Mouse (Mus musculus): ENCODE data around the gene Klf9.
"Not testable (repeated sequence)": the region's sequence is repeated elsewhere in the genome, so short reads cannot be mapped to it uniquely, and the experiment has no call there.

Gene Klf9

GRCm38 (mm10) chr19:23139756-23140470, 1.1 kb upstream of the Klf9 start:
- no peak for DNase-seq (ENCODE audit: low read depth, low spot score)

- DNase-seq (ENCODE audit: low read depth, low spot score): no peak
These were observed 610 bp downstream of the Klf9 start for GRCm38 (mm10) chr19:23141391-23142281.

GRCm38 (mm10) chr19:23142427-23143073, 1.5 kb downstream of the Klf9 start:
- no peak for DNase-seq (ENCODE audit: low read depth, low spot score)

GRCm38 (mm10) chr19:23143074-23143445, 2.0 kb downstream of the Klf9 start:
- DNase-seq (ENCODE audit: low read depth, low spot score): no peak

- DNase-seq (ENCODE audit: low read depth, low spot score): no peak
These were observed 2.5 kb downstream of the Klf9 start for GRCm38 (mm10) chr19:23143541-23143940.

GRCm38 (mm10) chr19:23144031-23144430, 3.0 kb downstream of the Klf9 start:
- no peak for DNase-seq (ENCODE audit: low read depth, low spot score)

DNA sequence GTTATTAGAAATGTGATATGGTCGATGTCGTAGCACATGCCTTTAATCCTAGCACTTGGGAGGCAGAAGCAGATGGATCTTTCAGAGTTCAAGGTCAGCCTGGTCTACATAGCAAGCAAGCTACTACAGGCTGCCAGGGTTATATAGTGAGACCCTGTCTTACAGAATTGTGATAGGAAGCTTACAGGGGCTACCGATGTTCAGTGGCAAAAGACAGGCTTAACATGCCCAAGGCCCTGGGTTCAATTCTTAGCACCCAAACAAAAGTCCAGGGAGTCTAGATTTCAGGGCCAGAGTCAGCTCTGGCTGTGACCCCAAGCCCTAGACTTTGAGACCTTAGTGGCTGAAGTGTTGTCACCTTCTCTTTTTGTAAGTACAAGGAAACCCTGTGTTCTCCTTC, 4.1 kb downstream of the Klf9 start:
- no peak for DNase-seq (ENCODE audit: low read depth, low spot score)

DNA sequence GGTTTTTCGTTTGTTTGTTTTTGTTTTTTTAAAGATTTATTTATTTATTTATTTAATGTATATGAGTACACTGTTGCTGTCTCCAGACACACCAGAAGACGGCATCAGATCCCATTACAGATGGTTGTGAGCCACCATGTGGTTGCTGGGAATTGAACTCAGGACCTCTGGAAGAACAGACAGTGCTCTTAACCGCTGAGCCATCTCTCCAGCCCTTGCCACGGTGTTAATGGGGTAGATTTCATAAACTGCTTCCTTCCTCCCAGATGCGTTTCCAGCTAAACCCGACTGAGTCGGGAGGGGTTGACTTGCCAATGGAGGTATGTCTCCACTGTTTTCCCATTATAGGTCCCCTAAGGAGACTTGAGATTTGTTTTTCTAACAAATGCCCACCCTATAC, 4.5 kb downstream of the Klf9 start:
- DNase-seq (ENCODE audit: low read depth, low spot score): not testable (repeated sequence)

- DNase-seq (ENCODE audit: low read depth, low spot score): no peak
These were observed 5.4 kb downstream of the Klf9 start for GRCm38 (mm10) chr19:23146409-23146861.

GRCm38 (mm10) chr19:23147026-23147966, 6.3 kb downstream of the Klf9 start:
- no peak for DNase-seq (ENCODE audit: low read depth, low spot score)

- DNase-seq (ENCODE audit: low read depth, low spot score): no peak
These were observed 8.7 kb downstream of the Klf9 start for GRCm38 (mm10) chr19:23149465-23150410.

- DNase-seq (ENCODE audit: low read depth, low spot score): no peak
These were observed 9.7 kb downstream of the Klf9 start for GRCm38 (mm10) chr19:23150556-23151265.

DNA sequence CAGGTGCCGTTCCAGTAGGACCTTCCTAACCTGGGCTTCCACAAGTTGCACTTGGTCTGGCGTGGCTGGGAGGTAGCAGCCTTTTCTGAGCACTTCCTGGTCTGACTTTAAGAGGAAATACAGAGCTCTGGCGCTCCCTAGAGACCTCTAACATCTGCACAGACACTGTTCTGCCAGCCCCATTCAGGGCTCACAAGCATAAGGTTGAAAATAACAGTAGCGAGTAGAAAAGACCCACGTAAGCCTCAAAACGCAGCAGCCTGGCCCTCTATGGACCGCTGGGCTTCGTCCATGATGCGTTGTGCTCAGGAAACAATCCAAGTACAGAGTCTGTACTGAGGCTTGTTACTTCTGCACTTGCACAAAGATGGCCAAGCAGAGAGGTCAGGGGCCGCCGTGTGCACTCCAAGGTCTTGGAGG, 10.6 kb downstream of the Klf9 start:
- DNase-seq (ENCODE audit: low read depth, low spot score): no peak

DNA sequence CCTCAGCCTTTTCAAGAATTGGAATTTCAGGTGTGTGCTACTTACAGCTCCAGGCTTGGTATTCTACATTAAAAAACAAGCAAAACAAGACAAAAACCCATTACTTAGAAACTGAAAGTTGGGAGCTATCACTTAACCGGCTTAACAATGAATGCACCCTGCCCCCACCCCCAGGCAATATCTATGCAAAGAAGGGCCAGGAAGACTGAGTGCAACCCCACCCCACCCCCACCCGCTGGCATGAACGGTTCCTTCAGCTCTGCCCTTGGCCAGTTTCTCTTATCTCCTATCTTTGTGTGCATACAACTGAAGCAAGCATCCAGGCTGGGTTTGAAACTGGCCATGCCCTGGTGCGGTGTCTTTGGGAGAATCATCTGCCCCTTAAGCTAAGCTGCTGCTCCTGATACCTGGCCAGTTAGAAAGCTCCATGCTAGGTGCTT, 11.2 kb downstream of the Klf9 start:
- DNase-seq (ENCODE audit: low read depth, low spot score): no peak

GRCm38 (mm10) chr19:23152771-23153605, 12.0 kb downstream of the Klf9 start:
- no peak for DNase-seq (ENCODE audit: low read depth, low spot score)

DNA sequence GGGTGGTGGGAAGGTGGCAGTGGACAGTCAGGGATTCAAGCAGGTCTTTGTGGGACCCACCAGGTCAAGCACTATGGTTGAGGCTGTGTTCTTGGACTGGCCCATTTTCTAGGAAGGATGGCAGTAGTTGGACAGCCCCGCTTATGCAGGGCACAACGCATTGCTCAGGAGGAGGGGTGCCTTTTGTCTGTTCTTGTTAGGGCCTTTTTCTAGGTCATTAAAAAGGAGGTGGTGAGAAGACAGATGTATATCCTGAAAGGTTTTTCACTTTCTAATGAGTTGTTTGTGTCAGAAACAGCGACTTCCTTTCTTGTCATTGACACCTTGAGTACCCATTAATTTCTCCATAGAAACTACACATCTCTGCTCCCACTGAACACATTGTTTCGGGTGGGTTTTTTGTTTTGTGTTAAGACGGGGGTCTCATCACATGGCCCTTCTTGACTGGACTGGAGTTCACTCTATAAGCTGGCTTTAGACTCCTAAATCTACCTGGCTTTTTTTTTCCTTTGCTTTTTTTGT, 12.6 kb downstream of the Klf9 start:
- no peak for DNase-seq (ENCODE audit: low read depth, low spot score)

DNA sequence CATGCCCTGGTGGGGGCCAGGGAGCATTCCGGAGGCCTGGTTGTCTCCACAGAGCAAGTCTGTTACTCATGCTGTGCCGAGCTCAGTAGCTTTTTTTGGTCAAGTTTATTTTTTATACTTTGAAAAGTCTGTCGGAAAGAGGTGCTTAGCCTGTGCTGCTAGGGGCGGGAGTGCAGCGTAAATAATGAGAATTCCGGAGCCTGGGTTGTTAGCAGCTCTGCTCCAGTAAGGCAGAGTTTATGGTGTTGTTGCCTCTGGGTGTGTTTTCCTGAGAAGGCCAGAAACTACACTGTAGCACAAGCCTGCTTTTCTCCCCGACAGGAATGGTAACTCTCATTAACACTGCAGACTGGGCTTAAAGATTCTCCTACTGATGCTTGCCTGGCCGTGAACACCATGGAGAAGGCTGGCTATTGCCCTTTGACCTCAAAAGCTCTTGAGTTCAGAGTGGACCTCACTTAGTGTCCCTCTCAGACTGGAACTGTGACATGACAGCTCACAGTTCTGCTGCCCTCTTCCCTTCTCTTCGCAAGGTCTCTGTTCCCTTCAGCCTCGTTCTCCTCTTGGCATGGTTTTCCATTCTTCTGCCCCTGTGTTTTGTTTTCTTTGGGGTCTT, 18.9 kb downstream of the Klf9 start:
- no peak for DNase-seq (ENCODE audit: low read depth, low spot score)

DNA sequence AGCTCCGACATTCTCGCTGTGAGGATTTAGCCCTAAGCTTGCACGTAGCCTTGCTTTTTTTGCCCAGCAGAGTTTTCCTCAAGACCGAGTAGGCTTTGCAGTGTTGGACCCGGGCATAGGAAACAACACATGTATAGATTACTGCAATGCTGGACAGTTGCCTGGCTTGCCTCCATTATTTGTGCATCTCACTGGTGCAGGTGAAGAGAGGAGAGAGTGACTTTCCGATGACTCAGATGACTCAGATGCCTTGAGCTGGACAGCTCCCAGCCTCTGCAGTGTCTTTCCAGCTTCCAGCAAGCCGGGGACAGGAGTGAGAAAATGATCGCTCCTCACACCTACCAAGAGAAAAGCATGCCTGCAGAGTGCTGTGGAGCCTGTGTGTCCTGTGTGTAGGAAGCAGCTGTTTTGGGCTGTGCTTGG, 21.4 kb downstream of the Klf9 start:
- DNase-seq (ENCODE audit: low read depth, low spot score): no peak

Measured in brain, embryonic 18.5 days (tissue).